Mouse (Mus musculus) heart, postnatal 0 days (tissue): ENCODE data around the gene Tspear.

ENCODE experiments used
- CTCF ChIP-seq: IDR thresholded peaks from 2 replicates; pipeline ENCODE4 v1.5.1; 2016; ENCODE audit warnings: antibody characterized with exemption, control low read depth, low read depth
- EP300 ChIP-seq: IDR thresholded peaks from 2 replicates; pipeline ENCODE4 v1.6.1; 2016; ENCODE audit warnings: antibody characterized with exemption, low read depth

DNA sequence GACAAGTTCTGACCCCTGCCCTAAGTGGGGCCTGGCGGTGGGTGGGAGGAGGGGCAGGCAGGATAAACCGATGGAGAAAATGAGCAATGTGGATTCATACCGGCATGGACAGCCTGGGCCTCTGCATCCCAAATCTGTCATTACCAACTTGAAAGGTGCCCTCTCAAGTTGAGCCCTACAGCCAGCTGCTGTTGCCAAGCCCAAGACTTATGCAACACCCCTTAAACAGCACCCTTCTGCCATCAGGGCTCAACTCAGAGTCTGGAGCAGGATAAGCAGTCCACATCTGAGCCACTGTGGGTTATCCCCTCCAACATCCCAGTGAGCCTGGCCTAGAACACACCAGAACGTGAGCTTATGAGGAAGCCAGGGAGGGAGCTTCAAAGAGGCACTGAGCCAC lies 226.9 kb downstream of the Tspear start:
- TF ChIP-seq EP300 (no peak), CTCF (no peak)
